Mouse (Mus musculus) limb, embryonic 13.5 days (tissue): ENCODE measurements around the gene Rab11fip4. TPM values are rescaled to one million over a fixed set of nuclear protein-coding genes. Genes with fewer than 3 reads are reported as not detected.
A peak's percentile ranks its signal among the peaks of the same experiment; 100 is the strongest.

Source experiments
- ATAC-seq: fragments of 200-750 bp; cut with Nextera tagmentation; 2 replicates; pipeline ENCODE4 v1.8.0; 2017; ENCODE audit warnings: low read depth, moderate number of reproducible peaks, moderate TSS enrichment; ENCODE audit not compliant: low FRiP score
- H3K27ac ChIP-seq: fragments of 300-500 bp; sonication (generic); 2 replicates; pipeline ENCODE4 v1.5.1; 2015; ENCODE audit warnings: inconsistent platforms, mild to moderate bottlenecking, moderate library complexity
- H3K27me3 ChIP-seq: fragments of 300-500 bp; sonication (generic); 2 replicates; pipeline ENCODE4 v1.6.1; 2015; ENCODE audit warnings: mild to moderate bottlenecking, inconsistent platforms
- H3K36me3 ChIP-seq: fragments of 300-500 bp; sonication (generic); 2 replicates; pipeline ENCODE4 v1.6.1; 2015; ENCODE audit warnings: inconsistent platforms, mild to moderate bottlenecking, moderate library complexity
- H3K4me1 ChIP-seq: fragments of 300-500 bp; sonication (generic); 2 replicates; pipeline ENCODE4 v1.6.1; 2015; ENCODE audit warnings: inconsistent platforms
- H3K4me2 ChIP-seq: fragments of 300-500 bp; sonication (generic); replicated peaks from 2 replicates; pipeline ENCODE4 v1.6.1; 2015; ENCODE audit warnings: inconsistent platforms, mild to moderate bottlenecking, moderate library complexity
- H3K4me3 ChIP-seq: fragments of 300-500 bp; sonication (generic); 2 replicates; pipeline ENCODE4 v1.5.1; 2015; ENCODE audit warnings: moderate library complexity, mild to moderate bottlenecking, inconsistent platforms
- H3K9ac ChIP-seq: fragments of 300-500 bp; sonication (generic); 2 replicates; pipeline ENCODE4 v1.6.1; 2015; ENCODE audit warnings: mild to moderate bottlenecking, inconsistent platforms
- H3K9me3 ChIP-seq: fragments of 300-500 bp; sonication (generic); 2 replicates; pipeline ENCODE4 v1.6.1; 2016; ENCODE audit warnings: inconsistent platforms
- WGBS: fragments of 180-500 bp; shearing (Covaris S2); methylation state at CpG from one replicate; pipeline ENCODE4 v1.1.7; 2015; 5-methylcytosine and 5-hydroxymethylcytosine counted together
- polyA plus RNA-seq: library from polyadenylated mRNA; unstranded; fragments of >200 nt; fragmentation: Nextera tagmentation; extraction: Ambion mirVana; gene quantifications from 2 replicates; pipeline ENCODE4 v1.2.1, GENCODE M21; 2015

Gene Rab11fip4
- polyA plus RNA-seq = 10.7 and 12.4 TPM in 2 replicates

DNA sequence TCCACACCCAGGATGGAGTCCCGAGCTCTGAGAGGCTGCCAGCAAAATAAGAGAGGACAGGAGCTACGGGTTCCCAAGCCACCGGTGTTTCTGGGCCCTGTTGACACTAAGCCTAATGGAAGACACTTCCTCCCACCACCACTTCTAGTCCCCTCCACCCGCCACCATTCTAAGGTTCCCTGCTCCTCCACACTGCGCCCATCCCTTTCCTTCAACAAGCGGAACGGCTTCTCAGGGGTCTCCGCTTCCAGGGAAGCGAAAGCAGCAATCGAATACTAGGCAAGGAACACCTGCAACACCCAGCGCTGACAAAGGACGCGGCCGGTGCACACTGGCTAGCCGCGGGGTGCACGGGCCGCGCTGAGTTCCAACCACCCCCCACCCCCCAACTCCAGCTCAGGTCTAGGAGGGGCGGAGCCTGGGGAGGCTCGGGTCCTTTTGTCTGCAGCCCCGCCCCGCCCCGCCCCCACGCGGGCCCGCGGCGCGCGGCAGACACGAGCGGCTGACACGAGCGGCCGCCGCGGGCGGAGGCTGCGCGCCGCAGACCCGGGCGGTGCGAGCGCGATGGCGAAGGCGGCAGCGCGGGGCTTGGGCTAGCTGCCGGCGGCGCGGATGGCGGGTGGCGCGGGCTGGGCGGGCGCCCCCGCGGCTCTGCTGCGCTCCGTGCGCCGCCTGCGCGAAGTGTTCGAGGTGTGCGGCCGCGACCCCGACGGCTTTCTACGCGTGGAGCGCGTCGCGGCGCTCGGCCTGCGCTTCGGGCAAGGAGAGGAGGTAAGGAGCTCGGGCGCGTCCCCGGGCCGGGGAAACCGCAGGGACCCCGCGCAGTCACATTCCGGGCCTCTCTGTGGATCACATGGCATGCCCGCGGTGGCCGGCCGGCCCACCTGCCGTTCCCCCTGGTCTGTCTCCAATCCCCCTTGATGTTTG, at the start of gene Rab11fip4:
Rab11fip4 (plus strand) TSS at position 549 of the 927 bp plus-strand sequence.
- H3K9me3 ChIP-seq = no peaks in the 10 kb centered on the region
- peak within 1 kb of the TSS; percentile 63 for H3K4me3 ChIP-seq
- H3K36me3 ChIP-seq = no peaks in the 10 kb centered on the region
- 1% methylated on average over 85 of the region's 98 CpGs for WGBS
- peak within 1 kb of the TSS; percentile 73 for H3K9ac ChIP-seq
- peak; percentile 68 for ATAC-seq
- peak within 1 kb of the TSS; percentile 95 for H3K4me2 ChIP-seq
- peaks cover 9% of the 10 kb centered on the region for H3K4me1 ChIP-seq
- H3K27me3 ChIP-seq = peaks cover 59% of the 10 kb centered on the region
- H3K27ac ChIP-seq = no peak within 1 kb of the TSS

DNA sequence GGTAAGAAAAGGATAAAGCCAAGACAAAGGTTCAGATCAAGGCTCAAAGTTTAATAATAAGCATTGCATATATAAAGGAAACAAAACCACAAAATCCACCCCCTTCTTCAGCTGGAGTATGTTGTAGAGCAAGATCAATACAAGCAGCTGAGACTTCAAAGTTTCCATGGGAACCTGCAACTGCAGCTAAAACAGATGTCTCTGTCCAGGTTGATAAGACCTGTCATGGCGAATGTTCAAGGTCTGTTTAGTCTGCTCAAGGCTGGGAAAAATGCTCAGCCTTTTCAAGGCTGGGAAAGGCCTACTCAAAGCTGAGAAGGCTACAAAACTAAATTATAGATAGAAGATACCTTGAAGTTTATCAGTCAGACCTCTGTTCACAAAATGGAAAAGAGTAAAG, 38.4 kb upstream of the Rab11fip4 start:
- 75% methylated on average over 1 of the region's 1 CpGs for WGBS
- ATAC-seq = no peak
- Histone ChIP-seq H3K9ac (no peak overlapping the region), H3K9me3 (no peaks in the 10 kb centered on the region), H3K4me2 (no peak overlapping the region), H3K36me3 (peaks cover 92% of the 10 kb centered on the region), H3K27ac (no peak overlapping the region), H3K27me3 (no peaks in the 10 kb centered on the region), H3K4me3 (no peak overlapping the region), H3K4me1 (no peaks in the 10 kb centered on the region)

DNA sequence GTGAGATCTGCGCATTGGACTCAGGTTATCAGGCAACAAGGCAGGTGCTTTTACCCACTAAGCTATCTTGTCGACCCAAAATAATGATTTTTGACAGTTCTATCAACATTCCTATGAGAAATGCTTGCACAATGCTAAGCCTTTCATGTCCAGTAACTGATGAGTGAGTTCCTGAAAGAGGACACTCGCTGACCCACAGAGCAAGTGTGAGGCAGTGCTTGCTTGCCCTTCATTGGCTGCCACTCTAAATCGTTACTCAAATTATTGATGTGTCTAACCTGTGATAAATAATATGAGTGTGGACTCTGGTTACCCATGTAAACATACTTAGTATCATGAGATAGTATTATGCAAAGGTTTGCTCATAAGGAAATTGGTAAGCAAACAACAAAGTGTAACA, 30.5 kb upstream of the Rab11fip4 start:
- H3K4me2 ChIP-seq = no peak overlapping the region
- peaks cover 85% of the 10 kb centered on the region for H3K36me3 ChIP-seq
- ATAC-seq = no peak
- H3K9ac ChIP-seq = no peak overlapping the region
- no peaks in the 10 kb centered on the region for H3K9me3 ChIP-seq
- no peak overlapping the region for H3K27ac ChIP-seq
- no peaks in the 10 kb centered on the region for H3K4me1 ChIP-seq
- WGBS = 90% methylated on average over 4 of the region's 4 CpGs
- no peak overlapping the region for H3K4me3 ChIP-seq
- no peaks in the 10 kb centered on the region for H3K27me3 ChIP-seq

- no peak overlapping the region for H3K27ac ChIP-seq
- no peak overlapping the region for H3K4me2 ChIP-seq
- no peak overlapping the region for H3K4me3 ChIP-seq
- WGBS = 77% methylated on average over 7 of the region's 7 CpGs
- H3K9me3 ChIP-seq = no peaks in the 10 kb centered on the region
- no peak for ATAC-seq
- peaks cover 87% of the 10 kb centered on the region for H3K36me3 ChIP-seq
- H3K27me3 ChIP-seq = no peaks in the 10 kb centered on the region
- no peak overlapping the region for H3K9ac ChIP-seq
- no peaks in the 10 kb centered on the region for H3K4me1 ChIP-seq
These were observed 27.5 kb upstream of the Rab11fip4 start for GRCm38 (mm10) chr11:79563493-79563892.

GRCm38 (mm10) chr11:79566947-79567346, 24.1 kb upstream of the Rab11fip4 start:
- H3K4me2 ChIP-seq = no peak overlapping the region
- H3K9me3 ChIP-seq = no peaks in the 10 kb centered on the region
- H3K27ac ChIP-seq = no peak overlapping the region
- 68% methylated on average over 1 of the region's 1 CpGs for WGBS
- H3K4me1 ChIP-seq = no peaks in the 10 kb centered on the region
- H3K4me3 ChIP-seq = no peak overlapping the region
- H3K9ac ChIP-seq = no peak overlapping the region
- no peaks in the 10 kb centered on the region for H3K27me3 ChIP-seq
- H3K36me3 ChIP-seq = peaks cover 88% of the 10 kb centered on the region
- ATAC-seq = no peak

DNA sequence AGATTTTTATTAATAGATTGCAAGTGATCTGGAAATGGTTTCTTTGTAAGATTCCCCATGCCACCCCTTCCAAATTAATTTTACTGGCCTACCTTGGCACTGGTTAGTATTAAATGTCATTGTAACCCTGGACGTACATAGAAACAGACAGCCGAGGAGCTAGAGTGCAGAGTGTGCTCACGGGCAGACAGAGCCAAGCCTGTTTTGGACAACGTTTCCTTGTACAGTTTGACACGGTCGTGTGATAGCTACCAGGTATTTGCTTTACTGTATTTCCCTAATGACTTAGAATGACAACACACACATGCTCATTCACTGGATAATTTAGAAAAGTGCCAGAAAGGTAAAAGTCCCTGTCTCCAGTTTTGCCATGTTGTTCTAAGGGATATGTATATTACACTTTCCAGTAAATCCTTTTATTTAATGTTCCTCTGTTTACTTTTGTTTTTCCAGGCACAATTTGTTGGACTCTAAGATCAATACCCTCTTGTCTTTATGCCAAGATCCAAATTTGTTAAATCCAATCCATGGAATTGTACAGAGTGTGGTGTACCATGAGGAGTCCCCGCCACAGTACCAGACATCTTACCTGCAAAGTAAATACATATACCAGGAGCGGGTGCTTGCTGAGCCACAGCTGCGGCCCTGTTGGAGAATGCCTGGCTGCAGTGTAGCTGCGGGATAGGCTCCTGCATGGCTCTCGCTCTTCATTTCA, 22.7 kb upstream of the Rab11fip4 start:
- H3K9ac ChIP-seq = no peak overlapping the region
- no peaks in the 10 kb centered on the region for H3K4me1 ChIP-seq
- H3K9me3 ChIP-seq = no peaks in the 10 kb centered on the region
- no peak overlapping the region for H3K4me2 ChIP-seq
- ATAC-seq = no peak
- H3K4me3 ChIP-seq = no peak overlapping the region
- no peak overlapping the region for H3K27ac ChIP-seq
- no peaks in the 10 kb centered on the region for H3K27me3 ChIP-seq
- H3K36me3 ChIP-seq = peaks cover 85% of the 10 kb centered on the region
- WGBS = 84% methylated on average over 11 of the region's 11 CpGs

DNA sequence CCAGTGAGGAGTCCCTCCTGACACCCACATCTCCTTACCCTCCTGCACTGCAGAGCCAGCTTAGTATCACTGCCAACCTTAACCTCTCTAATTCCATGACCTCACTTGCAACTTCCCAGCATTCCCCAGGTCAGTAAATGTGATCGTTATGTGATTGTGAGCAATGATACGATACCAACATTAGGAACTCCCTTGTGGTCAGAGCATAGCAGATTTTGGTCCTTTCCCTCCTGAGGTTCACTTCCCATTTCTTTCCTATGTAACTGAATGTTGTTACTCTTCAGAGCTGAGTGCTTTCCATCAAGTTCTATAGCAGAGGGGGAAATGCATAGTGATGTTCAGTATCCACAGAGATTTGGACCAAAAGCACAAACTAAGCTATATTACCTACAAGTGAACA, 20.7 kb upstream of the Rab11fip4 start:
- Histone ChIP-seq H3K4me2 (no peak overlapping the region), H3K27ac (no peak overlapping the region), H3K36me3 (peaks cover 90% of the 10 kb centered on the region), H3K9me3 (no peaks in the 10 kb centered on the region), H3K9ac (no peak overlapping the region), H3K27me3 (no peaks in the 10 kb centered on the region), H3K4me1 (no peaks in the 10 kb centered on the region), H3K4me3 (no peak overlapping the region)
- no peak for ATAC-seq
- 87% methylated on average over 2 of the region's 2 CpGs for WGBS

- Histone ChIP-seq H3K4me2 (no peak overlapping the region), H3K9me3 (no peaks in the 10 kb centered on the region), H3K36me3 (peaks cover 79% of the 10 kb centered on the region), H3K4me1 (no peaks in the 10 kb centered on the region), H3K9ac (no peak overlapping the region), H3K4me3 (no peak overlapping the region), H3K27ac (no peak overlapping the region), H3K27me3 (no peaks in the 10 kb centered on the region)
- no peak for ATAC-seq
- WGBS = 88% methylated on average over 3 of the region's 3 CpGs
These were observed 17.2 kb upstream of the Rab11fip4 start for GRCm38 (mm10) chr11:79573836-79574235.

DNA sequence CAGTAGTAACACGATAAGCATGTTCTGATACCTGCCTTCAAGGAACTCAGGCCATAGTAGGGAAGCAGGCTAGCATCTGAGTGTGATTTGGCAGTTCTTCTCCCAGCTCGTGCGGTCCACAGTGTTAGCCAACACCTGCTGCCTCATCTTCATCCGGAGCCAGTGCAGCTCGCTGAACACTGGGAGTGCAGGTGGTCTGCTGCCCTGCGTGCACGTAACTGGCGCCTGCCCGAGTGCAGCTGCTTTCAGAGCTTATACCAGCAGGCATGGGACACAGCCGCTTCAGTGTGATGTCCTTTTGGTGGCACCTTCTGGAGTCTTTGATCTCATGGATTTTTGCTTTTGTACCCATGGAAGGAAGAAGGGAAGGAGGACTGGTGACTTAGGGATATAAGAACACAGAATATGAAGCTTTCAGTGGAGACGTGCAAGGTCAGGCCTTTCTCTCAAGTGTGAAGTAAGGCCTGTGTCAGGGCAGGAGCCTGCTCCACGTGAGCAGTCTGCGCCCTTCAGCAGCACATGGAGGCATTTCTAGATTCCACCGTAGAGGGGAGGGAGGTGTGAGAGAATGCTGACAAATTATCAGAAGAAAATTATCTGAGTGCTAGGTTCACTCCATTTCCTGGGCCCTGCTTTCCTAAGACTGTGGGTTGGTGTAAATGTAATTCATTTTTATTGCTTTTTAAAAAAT, 15.5 kb upstream of the Rab11fip4 start:
- Histone ChIP-seq H3K27me3 (no peaks in the 10 kb centered on the region), H3K4me3 (no peak overlapping the region), H3K36me3 (peaks cover 64% of the 10 kb centered on the region), H3K4me2 (no peak overlapping the region), H3K4me1 (no peaks in the 10 kb centered on the region), H3K27ac (no peak overlapping the region), H3K9ac (no peak overlapping the region), H3K9me3 (no peaks in the 10 kb centered on the region)
- 91% methylated on average over 14 of the region's 14 CpGs for WGBS
- no peak for ATAC-seq

- H3K9me3 ChIP-seq = no peaks in the 10 kb centered on the region
- no peak overlapping the region for H3K9ac ChIP-seq
- no peaks in the 10 kb centered on the region for H3K4me1 ChIP-seq
- WGBS = 57% methylated on average over 5 of the region's 5 CpGs
- ATAC-seq = no peak
- H3K4me3 ChIP-seq = no peak overlapping the region
- H3K4me2 ChIP-seq = no peak overlapping the region
- H3K27me3 ChIP-seq = no peaks in the 10 kb centered on the region
- no peak overlapping the region for H3K27ac ChIP-seq
- H3K36me3 ChIP-seq = peaks cover 47% of the 10 kb centered on the region
These were observed 13.3 kb upstream of the Rab11fip4 start for GRCm38 (mm10) chr11:79577741-79578140.

GRCm38 (mm10) chr11:79580660-79581059, 10.4 kb upstream of the Rab11fip4 start:
- ATAC-seq = no peak
- H3K4me2 ChIP-seq = no peak overlapping the region
- H3K4me3 ChIP-seq = no peak overlapping the region
- H3K36me3 ChIP-seq = peaks cover 23% of the 10 kb centered on the region
- no peaks in the 10 kb centered on the region for H3K4me1 ChIP-seq
- 54% methylated on average over 4 of the region's 4 CpGs for WGBS
- no peaks in the 10 kb centered on the region for H3K27me3 ChIP-seq
- no peak overlapping the region for H3K9ac ChIP-seq
- no peak overlapping the region for H3K27ac ChIP-seq
- H3K9me3 ChIP-seq = no peaks in the 10 kb centered on the region

DNA sequence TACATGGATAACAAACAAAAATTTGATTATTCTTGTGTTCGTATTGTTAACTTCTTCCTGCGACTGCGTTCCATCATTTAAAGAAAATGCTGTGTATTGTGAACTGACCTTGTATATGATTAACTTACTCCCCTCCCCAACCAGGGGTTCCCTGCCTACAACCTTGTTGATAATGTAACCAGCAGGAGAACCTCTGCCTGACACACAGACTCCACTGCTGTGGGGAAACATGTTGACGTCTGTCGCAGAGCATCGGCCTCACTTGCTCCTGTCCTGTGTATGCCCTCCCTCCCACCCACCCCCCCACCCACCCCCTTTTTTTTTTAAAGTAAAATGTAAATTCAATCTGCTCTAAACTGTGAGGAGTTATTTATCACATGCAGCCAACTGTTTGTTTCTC, 9.8 kb upstream of the Rab11fip4 start:
- no peaks in the 10 kb centered on the region for H3K27me3 ChIP-seq
- H3K9ac ChIP-seq = no peak overlapping the region
- H3K4me2 ChIP-seq = no peak overlapping the region
- H3K4me3 ChIP-seq = no peak overlapping the region
- ATAC-seq = no peak
- peaks cover 21% of the 10 kb centered on the region for H3K36me3 ChIP-seq
- H3K27ac ChIP-seq = no peak overlapping the region
- no peaks in the 10 kb centered on the region for H3K4me1 ChIP-seq
- H3K9me3 ChIP-seq = no peaks in the 10 kb centered on the region
- 85% methylated on average over 6 of the region's 6 CpGs for WGBS
